Mouse (Mus musculus) spleen, postnatal 36 days (tissue): Measurements from ENCODE around the gene Hist1h4b.
"Not testable (repeated sequence)": the region's sequence is repeated elsewhere in the genome, so short reads cannot be mapped to it uniquely, and the experiment has no call there.

ENCODE experiments used
- DNase-seq, 2 experiments: peaks; one replicate each; pipeline ENCODE4 v3.0.0; 2022; ENCODE audit warnings: low spot score in 2 of 2, mixed read lengths in 1 of 2

Gene Hist1h4b

DNA sequence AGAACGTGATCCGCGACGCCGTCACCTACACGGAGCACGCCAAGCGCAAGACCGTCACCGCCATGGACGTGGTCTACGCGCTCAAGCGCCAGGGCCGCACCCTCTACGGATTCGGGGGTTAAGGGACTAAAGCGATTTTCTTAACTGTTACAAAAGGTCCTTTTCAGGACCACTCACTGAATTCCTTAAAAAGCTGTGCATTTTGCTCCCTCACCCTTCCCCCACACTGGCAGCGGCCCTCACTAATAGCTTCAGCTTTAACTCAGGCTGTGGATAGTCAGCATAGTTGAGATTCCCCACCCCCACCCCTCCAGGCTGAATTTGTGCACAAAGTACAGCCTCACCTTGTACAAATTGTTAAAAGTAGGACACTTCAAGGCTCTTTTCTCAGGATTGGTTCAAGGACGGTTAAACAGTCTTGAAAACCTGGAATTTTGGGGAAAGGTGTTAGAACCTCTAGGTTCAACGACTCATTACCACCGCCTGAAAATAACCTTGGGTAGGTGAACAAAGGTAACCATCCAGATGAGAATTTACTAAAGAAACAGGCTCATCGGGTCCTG lies 479 bp downstream of the Hist1h4b start:
- no peak for DNase-seq

DNA sequence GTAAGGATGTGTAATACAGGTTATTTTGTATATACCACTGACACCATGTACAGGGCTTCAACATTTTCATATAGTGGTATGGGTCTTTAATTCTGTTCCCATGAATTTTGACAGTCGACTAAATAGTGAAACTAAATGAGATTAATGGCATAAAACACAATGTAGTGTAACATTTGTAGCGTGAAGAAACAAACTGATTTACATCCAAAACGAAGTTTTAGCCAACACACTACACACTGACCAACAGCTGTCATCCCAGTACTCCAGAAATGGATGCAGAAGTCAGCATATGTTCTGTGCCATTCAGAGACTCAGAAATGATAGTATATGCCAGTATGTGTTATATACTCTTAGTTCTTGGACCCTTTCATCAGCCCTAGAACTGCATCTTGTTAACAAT lies 1.1 kb downstream of the Hist1h4b start:
- no peak for DNase-seq

DNA sequence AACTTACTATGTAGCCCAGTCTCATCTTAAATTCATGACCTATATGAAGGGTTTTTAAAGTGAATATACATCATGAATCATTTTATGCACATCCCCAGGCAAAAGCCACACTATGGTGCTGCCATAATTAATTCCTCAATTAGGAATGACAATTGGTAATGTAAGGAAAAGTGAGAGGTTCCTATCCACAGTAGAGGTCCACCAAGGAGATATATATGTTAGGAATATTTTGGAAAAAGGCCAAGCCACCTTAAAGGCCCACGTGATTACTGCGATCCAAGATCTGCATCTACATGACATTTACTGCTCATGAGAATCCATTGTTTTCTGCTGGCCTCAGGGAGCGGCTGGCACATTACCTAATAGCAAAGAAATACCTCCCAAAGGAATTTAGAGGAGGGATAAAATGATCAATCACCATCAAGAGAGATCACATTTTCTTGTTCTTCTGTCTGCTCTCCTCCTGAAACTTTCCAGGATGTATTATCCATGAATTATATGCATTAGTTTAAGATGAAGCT lies 2.5 kb downstream of the Hist1h4b start:
- no peak for DNase-seq

DNA sequence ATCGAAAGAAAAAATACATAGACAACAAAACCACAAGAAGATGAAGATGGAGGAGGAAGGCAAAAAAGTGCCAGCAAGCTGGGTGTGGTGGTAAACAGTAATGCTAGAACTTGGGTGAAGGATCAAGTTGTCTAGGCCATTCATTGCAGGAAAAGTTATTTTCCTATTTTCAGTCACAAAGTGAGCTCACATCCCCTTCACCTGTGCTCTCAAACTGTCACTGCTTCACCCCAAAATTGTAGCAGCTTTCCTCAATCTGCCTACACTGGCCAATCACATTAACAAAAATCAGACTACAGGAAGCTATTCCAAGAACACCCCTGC lies 3.1 kb downstream of the Hist1h4b start:
- no peak for DNase-seq

DNA sequence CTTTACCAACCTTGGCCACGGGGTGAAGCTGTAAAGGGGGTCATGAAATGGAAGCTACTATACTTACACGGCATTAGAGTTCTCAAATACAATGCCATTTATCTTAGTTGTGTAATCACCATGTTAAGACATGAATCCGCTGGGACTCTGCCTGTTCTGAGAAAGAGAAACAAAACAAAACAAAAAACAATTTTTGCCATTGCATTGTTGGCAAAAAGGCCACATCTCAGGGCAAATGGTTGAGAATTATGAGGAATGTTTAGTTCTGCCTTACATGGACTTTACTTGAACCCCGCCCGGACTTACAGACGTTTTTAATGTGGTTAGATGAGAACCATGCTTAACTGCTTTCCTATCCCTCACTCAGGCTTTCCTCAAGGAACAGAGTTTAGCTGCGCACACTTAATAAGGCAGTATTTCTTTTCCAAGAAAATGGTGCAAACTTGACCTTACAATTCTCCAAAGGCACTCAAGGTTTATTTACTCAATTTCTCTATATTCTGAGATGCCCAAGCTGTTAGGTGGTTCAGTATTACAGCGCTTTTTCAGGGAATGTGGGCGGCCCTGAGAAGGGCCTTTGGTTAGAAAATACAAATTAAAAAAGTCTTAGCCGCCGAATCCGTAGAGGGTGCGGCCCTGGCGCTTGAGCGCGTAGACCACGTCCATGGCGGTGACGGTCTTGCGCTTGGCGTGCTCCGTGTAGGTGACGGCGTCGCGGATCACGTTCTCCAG lies 3.6 kb downstream of the Hist1h4b start:
- no peak for DNase-seq

DNA sequence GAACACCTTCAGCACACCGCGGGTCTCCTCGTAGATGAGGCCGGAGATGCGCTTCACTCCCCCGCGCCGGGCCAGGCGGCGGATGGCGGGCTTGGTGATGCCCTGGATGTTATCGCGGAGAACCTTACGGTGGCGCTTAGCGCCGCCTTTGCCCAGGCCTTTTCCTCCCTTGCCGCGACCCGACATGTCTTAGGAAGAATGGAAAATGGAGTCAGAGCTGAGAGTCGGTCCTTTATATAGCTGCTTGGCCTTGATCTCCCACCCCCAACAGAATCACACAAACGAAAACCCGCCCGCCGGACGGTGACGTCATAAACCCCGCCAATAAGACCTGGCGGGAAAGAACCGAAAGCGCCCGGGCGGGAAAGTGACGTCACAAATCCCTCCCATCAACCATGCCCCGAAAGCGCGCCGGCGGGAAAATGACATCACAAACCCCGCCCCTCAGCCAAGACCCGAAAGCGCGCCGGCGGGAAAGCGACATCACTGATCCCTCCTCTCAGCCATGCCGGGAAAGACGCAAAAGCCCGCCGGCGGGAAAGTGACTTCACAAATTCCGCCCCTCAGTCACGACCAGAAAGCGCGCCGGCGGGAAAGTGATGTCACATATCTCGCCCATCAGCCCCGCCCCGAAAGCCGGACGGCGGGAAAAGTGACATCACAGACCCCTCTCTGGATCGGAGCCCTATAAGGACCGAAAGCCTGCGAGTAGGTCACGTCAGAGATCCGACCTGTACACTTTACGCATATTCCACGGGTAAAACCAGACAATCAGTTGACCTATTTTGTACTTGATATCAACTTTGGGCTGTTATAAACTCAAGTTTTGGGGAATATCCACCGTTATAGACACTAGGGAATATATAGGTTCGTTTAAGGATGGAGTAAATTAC lies 4.4 kb downstream of the Hist1h4b start, which contains the start of gene Hist1h4a:
TSS of gene Hist1h4a (minus strand) at position 259 of the 893 bp plus-strand sequence.
- peak; percentile 96 to 97 for DNase-seq

DNA sequence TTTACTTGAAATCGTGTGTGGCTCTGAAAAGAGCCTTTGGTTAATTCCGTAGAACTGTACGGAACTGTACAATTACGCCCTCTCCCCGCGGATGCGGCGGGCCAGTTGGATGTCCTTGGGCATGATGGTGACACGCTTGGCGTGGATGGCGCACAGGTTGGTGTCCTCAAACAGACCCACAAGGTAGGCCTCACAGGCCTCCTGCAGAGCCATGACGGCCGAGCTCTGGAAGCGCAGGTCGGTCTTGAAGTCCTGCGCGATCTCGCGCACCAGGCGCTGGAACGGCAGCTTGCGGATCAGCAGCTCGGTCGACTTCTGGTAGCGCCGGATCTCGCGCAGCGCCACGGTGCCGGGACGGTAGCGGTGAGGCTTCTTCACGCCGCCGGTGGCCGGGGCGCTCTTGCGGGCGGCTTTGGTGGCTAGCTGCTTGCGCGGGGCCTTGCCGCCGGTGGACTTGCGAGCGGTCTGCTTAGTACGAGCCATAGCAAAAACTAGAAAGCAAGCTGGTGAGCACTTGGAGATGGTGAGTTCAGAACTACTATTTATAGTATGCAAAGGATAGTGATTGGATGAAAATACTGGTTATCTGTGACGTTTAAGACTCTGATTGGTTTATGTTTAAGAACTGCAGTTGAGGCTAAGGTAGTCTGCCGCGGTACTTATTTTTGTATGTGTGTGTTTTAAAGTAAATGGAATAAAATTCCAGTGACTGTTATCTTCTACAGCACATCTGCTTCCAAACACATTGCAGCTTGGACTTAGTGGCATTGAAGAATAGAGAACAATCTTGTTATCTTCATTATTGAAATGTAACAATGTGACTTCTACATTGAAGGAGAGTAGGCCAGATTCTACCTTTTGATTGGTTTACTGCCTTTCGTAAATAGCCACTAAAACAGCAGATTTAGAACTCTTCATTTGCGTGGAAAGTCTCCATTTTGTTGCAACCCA lies 5.3 kb downstream of the Hist1h4b start, which contains the start of gene Hist1h3a:
TSS of gene Hist1h3a (minus strand) at position 516 of the 951 bp plus-strand sequence.
- DNase-seq, result peak; percentile 72 to 83

DNA sequence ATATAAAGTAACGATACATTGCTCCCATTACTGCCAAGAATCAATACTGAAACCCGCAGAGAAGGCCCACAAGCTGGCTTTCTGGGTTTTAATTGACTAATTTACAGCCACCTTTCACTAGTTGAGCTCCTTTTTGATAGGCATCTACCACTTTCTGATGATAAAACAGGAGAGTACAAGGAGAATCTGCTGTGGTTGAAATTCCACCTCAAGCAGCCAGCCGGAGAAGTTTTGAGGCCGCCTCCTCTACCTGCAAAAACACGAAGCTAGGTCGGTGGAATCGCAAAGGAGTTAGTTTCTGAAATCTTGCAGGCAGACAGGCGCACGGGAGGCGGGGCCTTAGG lies 6.4 kb downstream of the Hist1h4b start:
- no peak for DNase-seq

DNA sequence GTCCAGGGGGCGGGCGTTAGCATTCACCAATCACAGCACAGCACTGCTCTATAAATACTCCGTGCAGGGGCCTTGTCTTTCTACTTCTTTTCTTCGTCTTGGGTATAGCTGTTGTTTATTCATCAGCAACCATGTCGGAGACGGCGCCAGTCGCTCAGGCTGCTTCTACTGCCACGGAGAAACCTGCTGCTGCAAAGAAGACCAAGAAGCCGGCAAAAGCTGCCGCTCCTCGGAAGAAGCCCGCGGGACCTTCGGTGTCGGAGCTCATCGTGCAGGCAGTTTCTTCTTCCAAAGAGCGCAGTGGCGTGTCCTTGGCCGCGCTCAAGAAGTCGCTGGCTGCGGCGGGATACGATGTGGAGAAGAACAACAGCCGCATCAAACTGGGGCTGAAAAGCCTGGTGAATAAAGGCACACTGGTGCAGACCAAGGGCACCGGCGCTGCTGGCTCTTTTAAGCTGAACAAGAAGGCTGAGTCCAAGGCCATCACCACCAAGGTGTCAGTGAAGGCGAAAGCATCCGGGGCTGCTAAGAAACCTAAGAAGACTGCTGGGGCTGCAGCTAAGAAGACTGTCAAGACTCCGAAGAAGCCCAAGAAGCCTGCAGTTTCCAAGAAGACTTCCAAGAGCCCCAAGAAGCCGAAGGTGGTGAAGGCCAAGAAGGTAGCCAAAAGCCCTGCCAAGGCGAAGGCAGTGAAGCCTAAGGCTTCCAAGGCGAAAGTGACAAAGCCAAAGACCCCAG lies 6.9 kb downstream of the Hist1h4b start, which contains the start of gene Hist1h1a:
TSS of gene Hist1h1a (plus strand) at position 81 of the 738 bp plus-strand sequence.
- peak; percentile 88 to 90 for DNase-seq

DNA sequence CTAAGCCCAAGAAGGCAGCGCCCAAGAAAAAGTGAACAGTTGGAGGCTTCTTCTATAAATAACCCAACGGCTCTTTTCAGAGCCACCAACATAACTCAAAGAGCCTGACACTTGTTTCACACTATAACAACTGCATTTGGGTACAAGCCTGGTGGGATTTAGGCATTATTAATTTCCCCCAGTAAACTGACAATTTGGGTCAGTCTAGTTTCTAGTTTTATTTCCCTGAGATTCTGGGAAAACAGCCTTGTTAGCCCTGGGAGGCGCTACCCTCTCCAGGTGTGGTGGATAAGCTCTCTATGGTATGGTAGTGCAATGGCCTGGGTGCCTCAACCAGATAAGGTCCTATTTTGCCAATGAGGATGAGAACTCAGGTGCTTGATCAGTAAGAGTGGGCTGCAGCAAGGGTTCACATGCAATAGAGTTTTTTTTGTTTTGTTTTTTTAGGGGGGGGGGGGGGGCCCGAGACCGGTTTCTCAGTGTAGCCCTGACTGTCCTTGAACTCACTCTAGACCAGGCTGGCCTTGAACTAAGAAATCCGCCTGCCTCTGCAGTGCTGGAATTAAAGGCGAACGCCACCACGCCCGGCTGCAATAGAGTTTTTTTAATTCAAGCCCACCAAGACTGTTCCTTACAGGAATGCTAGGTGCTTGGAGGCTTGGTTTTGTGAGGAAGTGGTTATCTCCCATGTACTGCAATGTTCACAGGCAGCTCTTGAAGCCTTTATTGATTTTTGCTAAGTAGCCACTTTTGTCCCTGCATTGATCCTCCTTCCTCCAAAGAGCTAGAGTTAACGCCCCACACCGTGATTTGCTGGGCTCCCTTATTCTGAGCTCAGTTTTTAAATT lies 7.7 kb downstream of the Hist1h4b start:
- no peak for DNase-seq

DNA sequence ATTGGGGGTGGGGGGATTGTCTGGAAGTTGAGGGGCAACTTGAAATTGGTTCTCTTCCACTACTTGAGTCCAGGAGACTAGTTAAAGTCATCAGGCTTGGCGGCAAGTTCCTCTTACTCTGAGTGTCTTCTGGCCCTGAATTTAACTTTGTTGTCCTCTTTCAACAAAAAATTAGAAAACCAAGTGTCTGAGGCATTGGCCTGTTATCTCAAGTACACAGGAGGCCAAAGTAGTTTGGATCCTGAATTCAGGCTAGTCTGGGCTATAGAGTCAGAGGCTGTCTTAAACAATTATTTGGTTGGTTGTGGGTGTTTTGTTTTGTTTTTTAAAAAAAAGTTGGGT lies 8.3 kb downstream of the Hist1h4b start:
- no peak for DNase-seq

DNA sequence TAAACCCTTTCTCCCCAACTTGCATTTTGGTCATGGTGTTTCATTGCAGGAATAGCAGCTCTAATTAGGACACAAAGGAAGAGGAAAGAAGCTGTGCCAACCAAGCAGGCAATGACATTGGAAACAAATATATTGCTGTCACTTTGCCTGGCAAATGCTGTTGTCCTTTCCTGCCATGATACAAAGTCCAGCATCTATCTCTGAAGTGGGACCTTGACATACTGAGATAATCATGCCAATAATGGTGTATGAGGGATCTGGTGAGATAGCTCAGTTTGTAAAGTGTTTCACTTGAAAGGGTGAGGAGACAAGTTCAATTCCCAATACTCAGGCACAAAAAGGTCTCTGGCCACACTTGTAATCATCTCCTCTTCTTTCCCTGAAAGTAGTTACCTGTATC lies 10.0 kb downstream of the Hist1h4b start:
- DNase-seq, result no peak

DNA sequence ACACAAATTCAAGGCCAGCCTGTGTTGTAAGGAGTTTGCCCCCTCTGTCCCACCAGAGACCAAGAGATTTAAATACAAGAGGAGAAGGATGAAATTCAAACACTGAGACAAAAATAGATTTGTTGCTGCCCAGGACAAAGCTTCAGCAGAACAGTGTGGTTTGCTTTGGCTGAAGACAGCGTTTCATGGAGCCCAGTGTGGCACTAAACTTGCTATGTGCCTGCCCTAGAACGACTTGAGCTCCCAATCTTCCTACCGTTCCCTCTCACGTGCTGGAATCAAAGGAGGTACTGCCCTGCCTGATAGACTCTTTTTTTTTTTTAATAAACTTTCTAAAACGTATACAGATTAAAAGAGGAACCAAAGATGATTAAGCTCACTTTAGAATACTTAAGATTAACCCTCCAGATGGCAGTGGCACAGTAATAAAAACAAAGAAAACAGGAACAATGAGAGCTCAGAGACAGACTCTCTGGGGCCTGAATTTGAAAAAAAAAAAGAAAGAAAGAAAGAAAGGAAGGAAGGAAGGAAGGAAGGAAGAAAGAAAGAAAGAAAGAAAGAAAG lies 12.1 kb downstream of the Hist1h4b start:
- no peak for DNase-seq

DNA sequence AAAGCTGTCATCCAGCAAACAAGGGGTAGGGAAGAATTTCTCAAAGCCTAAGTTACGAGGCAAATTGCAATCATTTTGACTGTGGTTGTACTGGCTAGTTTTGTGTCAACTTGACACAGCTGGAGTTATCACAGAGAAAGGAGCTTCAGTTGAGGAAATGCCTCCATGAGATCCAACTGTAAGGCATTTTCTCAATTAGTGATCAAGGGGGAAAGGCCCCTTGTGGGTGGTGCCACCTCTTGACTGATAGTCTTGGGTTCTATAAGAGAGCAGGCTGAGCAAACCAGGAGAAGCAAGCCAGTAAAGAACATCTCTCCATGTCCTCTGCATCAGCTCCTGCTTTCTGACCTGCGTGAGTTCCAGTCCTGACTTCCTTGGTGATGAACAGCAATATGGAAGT lies 12.8 kb downstream of the Hist1h4b start, which contains the start of gene Trim38:
TSS of gene Trim38 (plus strand) at position 301 of the 400 bp plus-strand sequence.
- DNase-seq, result not testable (repeated sequence)

DNA sequence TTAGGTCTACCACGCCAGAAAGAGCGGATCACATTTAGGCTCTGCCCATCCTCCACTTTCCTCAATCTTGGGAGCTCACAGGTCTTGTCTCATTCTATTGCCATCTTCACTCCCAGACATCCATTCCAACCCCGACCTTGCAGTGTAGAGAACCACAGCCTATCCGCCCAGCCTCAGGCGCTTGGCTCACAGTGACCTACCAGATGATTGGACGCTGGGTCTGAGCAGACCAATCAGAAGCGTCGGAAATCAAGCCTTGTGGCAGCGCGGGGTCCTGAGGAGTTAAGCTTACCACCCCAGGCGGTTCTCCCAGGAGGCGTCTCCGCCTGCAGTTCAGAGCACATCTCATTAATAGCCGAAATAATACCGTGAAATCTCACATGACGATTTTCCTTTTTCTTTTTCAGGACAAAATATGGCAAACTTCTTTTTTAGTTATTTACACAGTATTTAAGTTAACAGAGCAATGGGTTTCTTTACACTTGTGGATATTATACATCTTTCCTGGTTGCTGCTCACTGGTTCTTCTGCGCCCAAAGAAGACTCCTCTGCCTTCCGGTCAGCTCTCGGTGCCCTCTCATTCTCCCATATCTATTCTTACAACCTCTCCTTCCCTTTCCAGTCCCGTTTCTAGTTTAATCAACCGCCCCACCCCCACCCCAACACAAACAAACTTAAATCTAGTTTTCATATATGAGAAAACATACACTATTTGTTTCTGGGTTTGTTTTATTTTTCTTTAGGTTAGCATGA lies 15.9 kb downstream of the Hist1h4b start:
- DNase-seq, result peak; percentile 16 to 44

DNA sequence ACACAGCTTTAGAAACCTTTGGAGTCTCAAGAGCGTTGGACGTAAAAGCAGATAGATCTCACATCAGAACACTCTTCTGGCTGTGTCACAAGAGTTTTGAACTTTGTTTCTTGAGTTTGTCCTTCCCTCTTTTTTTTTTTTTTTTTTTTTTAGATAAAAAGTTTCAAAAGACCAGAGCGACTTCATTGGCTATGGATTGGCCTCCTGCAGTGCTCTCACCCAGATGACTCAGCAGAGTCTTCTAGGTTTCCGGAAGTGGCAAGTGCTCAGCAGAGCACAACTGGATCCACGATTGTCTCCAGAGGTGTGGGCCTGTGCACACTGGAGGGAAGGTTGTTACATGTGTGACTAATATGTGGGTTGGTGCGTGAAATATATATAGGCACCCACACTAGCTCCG lies 21.5 kb downstream of the Hist1h4b start:
- no peak for DNase-seq

DNA sequence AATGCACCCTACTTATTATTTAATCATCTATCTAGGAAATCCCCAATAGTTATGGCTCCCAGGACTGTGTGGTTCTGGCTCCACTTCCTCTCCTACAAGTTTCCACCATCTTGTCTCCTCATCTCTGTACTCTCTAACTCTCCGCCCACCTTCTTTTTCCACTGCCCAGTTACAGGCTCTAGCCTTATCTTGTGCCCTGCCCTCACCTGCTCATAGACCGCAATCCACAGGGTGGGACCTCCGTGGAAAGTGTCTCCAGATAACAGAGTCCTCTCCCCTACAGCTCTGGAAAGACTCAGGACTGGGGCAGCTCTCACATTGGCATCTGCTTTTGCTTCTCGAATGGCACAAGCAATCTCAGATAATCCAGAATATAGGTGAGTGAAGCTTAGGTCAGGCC lies 22.2 kb downstream of the Hist1h4b start:
- DNase-seq, result no peak

DNA sequence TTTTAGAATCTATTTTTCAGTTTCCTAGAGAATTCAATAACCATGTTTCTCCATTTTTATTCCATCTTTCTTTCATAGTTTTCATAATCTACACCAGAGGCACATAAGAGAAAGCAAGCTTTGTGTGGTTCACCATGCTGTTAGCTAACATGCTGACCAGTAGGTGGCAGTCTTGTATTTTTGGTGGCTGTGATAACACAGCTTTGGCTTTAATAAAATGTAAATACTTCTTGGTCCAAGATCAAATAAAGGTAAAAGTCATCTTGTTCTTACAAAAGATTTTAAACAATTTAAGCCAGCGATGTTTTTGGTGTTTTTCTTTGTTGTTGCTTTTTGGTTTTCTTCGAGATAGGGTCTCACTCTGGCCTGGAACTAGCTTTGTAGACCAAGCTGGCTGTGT lies 35.7 kb downstream of the Hist1h4b start:
- DNase-seq, result peak; percentile 30 to 40
